Mouse (Mus musculus) brain, embryonic 14.5 days (tissue): ENCODE data around the gene Nlrc5.

Experiments
- CTCF ChIP-seq: fragments of 200-500 bp; IDR thresholded peaks from 2 replicates; pipeline ENCODE4 v1.5.1; 2012; ENCODE audit warnings: inconsistent platforms, mild to moderate bottlenecking, moderate library complexity, borderline replicate concordance; ENCODE audit not compliant: insufficient read depth, insufficient read length; ENCODE audit errors: extremely low read depth
- POLR2A ChIP-seq: fragments of 200-500 bp; IDR thresholded peaks from 2 replicates; pipeline ENCODE4 v1.6.1; 2012; ENCODE audit warnings: mild to moderate bottlenecking, inconsistent platforms, borderline replicate concordance; ENCODE audit not compliant: poor library complexity, insufficient read depth, insufficient read length, severe bottlenecking; ENCODE audit errors: extremely low read depth

GRCm38 (mm10) chr8:94418017-94418416, 16.1 kb upstream of the Nlrc5 start:
- TF ChIP-seq POLR2A (no peak), CTCF (no peak)
